Mouse (Mus musculus): ENCODE data around the gene Exoc6b. TPM values are rescaled to one million over a fixed set of nuclear protein-coding genes. Genes with fewer than 3 reads are reported as not detected.
"Not testable (repeated sequence)": the region's sequence is repeated elsewhere in the genome, so short reads cannot be mapped to it uniquely, and the experiment has no call there.

The Exoc6b gene
- 7.2 and 7.8 TPM in 2 replicates for polyA plus RNA-seq (2012; rRNA removed)

GRCm38 (mm10) chr6:85069023-85069985 is at the start of gene Exoc6b:
Exoc6b (minus strand) TSS chr6:85069513.
- TF ChIP-seq POLR2A (IDR thresholded peaks at IDR 0.05; ENCODE audit: control insufficient read depth, low read depth, low read length) (peak; percentile 89), CTCF (IDR thresholded peaks at IDR 0.05; ENCODE audit: control insufficient read depth, insufficient read depth, insufficient replicate concordance, low read depth, low read length) (no peak)
- Histone ChIP-seq H3K4me3 (ENCODE audit: control insufficient read depth, low read depth, low read length) (peak within 1 kb of the TSS; percentile 85), H3K4me1 (ENCODE audit: control insufficient read depth, insufficient read depth, low read length) (peaks cover 5% of the 10 kb centered on the region), H3K36me3 (ENCODE audit: control insufficient read depth, insufficient read depth, low read length) (no peaks in the 10 kb centered on the region), H3K27me3 (ENCODE audit: control insufficient read depth, insufficient read depth, low read length) (no peaks in the 10 kb centered on the region), H3K27ac (ENCODE audit: control insufficient read depth, insufficient read depth, low read depth, low read length) (peak within 1 kb of the TSS; percentile 80)

GRCm38 (mm10) chr6:85117545-85118511 is 48.5 kb upstream of the Exoc6b start:
- peak; percentile 62; the same call in 1 of the 2 replicates for TF ChIP-seq CTCF (IDR thresholded peaks at IDR 0.05; ENCODE audit: control insufficient read depth, insufficient read depth, insufficient replicate concordance, low read depth, low read length)
- H3K4me1 ChIP-seq (ENCODE audit: control insufficient read depth, insufficient read depth, low read length); H3K27ac ChIP-seq (ENCODE audit: control insufficient read depth, insufficient read depth, low read depth, low read length); H3K36me3 ChIP-seq (ENCODE audit: control insufficient read depth, insufficient read depth, low read length); H3K27me3 ChIP-seq (ENCODE audit: control insufficient read depth, insufficient read depth, low read length); H3K4me3 ChIP-seq (ENCODE audit: control insufficient read depth, low read depth, low read length): not testable (repeated sequence)

- H3K27ac ChIP-seq (ENCODE audit: control insufficient read depth, insufficient read depth, low read depth, low read length) = no peak overlapping the region
- H3K4me1 ChIP-seq (ENCODE audit: control insufficient read depth, insufficient read depth, low read length) = peaks cover 3% of the 10 kb centered on the region
- no peak overlapping the region for H3K4me3 ChIP-seq (ENCODE audit: control insufficient read depth, low read depth, low read length)
- TF ChIP-seq CTCF (IDR thresholded peaks at IDR 0.05; ENCODE audit: control insufficient read depth, insufficient read depth, insufficient replicate concordance, low read depth, low read length) (no peak), POLR2A (IDR thresholded peaks at IDR 0.05; ENCODE audit: control insufficient read depth, low read depth, low read length) (no peak)
- H3K36me3 ChIP-seq (ENCODE audit: control insufficient read depth, insufficient read depth, low read length) = no peaks in the 10 kb centered on the region
- no peaks in the 10 kb centered on the region for H3K27me3 ChIP-seq (ENCODE audit: control insufficient read depth, insufficient read depth, low read length)
Measured at GRCm38 (mm10) chr6:85105033-85105615, 35.8 kb upstream of the Exoc6b start.

GRCm38 (mm10) chr6:85103321-85103720 is 34.0 kb upstream of the Exoc6b start:
- Histone ChIP-seq H3K4me3 (ENCODE audit: control insufficient read depth, low read depth, low read length) (no peak overlapping the region), H3K4me1 (ENCODE audit: control insufficient read depth, insufficient read depth, low read length) (peaks cover 3% of the 10 kb centered on the region), H3K27ac (ENCODE audit: control insufficient read depth, insufficient read depth, low read depth, low read length) (no peak overlapping the region), H3K27me3 (ENCODE audit: control insufficient read depth, insufficient read depth, low read length) (no peaks in the 10 kb centered on the region), H3K36me3 (ENCODE audit: control insufficient read depth, insufficient read depth, low read length) (no peaks in the 10 kb centered on the region)
- TF ChIP-seq CTCF (IDR thresholded peaks at IDR 0.05; ENCODE audit: control insufficient read depth, insufficient read depth, insufficient replicate concordance, low read depth, low read length) (no peak), POLR2A (IDR thresholded peaks at IDR 0.05; ENCODE audit: control insufficient read depth, low read depth, low read length) (peak; percentile 41; the same call in 1 of the 2 replicates)

- TF ChIP-seq CTCF (IDR thresholded peaks at IDR 0.05; ENCODE audit: control insufficient read depth, insufficient read depth, insufficient replicate concordance, low read depth, low read length) (no peak), POLR2A (IDR thresholded peaks at IDR 0.05; ENCODE audit: control insufficient read depth, low read depth, low read length) (no peak)
- H3K4me3 ChIP-seq (ENCODE audit: control insufficient read depth, low read depth, low read length) = no peak overlapping the region
- no peak overlapping the region for H3K27ac ChIP-seq (ENCODE audit: control insufficient read depth, insufficient read depth, low read depth, low read length)
- H3K27me3 ChIP-seq (ENCODE audit: control insufficient read depth, insufficient read depth, low read length) = no peaks in the 10 kb centered on the region
- no peaks in the 10 kb centered on the region for H3K36me3 ChIP-seq (ENCODE audit: control insufficient read depth, insufficient read depth, low read length)
- no peaks in the 10 kb centered on the region for H3K4me1 ChIP-seq (ENCODE audit: control insufficient read depth, insufficient read depth, low read length)
Measured at GRCm38 (mm10) chr6:85096441-85096840, 27.1 kb upstream of the Exoc6b start.

DNA sequence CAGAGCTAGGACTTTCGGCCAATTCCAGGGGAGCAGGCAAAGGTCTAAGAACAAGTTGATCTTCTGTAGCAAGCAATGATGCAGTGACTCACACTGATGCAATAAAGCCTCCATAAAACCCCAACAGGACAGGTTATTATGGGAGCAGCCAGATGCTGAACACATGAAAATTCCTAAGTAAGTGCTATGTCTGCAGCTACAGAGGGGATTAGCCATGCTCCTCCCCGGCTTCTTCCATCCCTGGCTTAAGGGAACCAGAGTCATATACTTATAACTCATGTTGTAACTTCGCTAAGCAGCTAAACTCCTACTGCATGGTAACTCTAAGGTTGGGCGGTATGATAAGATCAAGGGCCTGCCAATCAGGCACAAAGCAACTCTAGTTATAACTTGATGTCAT is 18.1 kb upstream of the Exoc6b start:
- H3K27me3 ChIP-seq (ENCODE audit: control insufficient read depth, insufficient read depth, low read length) = no peaks in the 10 kb centered on the region
- no peak overlapping the region for H3K27ac ChIP-seq (ENCODE audit: control insufficient read depth, insufficient read depth, low read depth, low read length)
- no peak overlapping the region for H3K4me3 ChIP-seq (ENCODE audit: control insufficient read depth, low read depth, low read length)
- TF ChIP-seq CTCF (IDR thresholded peaks at IDR 0.05; ENCODE audit: control insufficient read depth, insufficient read depth, insufficient replicate concordance, low read depth, low read length) (no peak), POLR2A (IDR thresholded peaks at IDR 0.05; ENCODE audit: control insufficient read depth, low read depth, low read length) (no peak)
- H3K4me1 ChIP-seq (ENCODE audit: control insufficient read depth, insufficient read depth, low read length) = no peaks in the 10 kb centered on the region; the same call in 1 of the 2 replicates
- H3K36me3 ChIP-seq (ENCODE audit: control insufficient read depth, insufficient read depth, low read length) = no peaks in the 10 kb centered on the region

Measured in testis, adult 2 months (tissue).